Mouse (Mus musculus): ENCODE measurements around the gene 1700067K01Rik. TPM values are rescaled to one million over a fixed set of nuclear protein-coding genes. Genes with fewer than 3 reads are reported as not detected.

1700067K01Rik gene
- polyA plus RNA-seq, 1 experiment = 1.5 TPM

DNA sequence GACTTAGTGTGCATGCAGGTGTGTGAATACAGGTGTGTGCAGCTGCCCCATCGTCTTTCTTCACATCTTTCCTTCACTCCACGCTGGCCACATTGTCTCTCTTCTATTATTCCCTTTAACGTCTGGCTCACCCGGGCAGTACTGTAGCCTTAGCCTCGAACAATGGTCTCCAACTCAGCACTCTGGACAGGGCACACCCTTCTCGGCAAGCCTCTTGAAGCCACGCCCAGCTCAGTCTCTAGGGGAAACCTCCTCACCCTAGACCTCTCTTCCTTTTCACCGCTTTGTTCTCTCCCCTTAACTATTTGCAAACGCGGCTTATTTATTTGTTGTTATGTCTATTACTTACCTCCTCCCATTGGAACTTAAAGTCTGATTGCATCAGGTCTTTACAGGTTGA is 26.1 kb downstream of the 1700067K01Rik start:
- peaks cover 10% of the 10 kb centered on the region for H3K4me1 ChIP-seq (ENCODE audit: control insufficient read depth, insufficient read depth, low read length)
- H3K27ac ChIP-seq (ENCODE audit: insufficient read depth, low read length) = no peak overlapping the region
- no peaks in the 10 kb centered on the region; the same call in 1 of the 2 replicates for H3K9me3 ChIP-seq (replicated peaks; ENCODE audit: control insufficient read depth, insufficient read depth, low read length, poor library complexity, severe bottlenecking)
- peak overlapping the region; percentile 81; the same call in 1 of the 2 replicates for H3K9ac ChIP-seq (ENCODE audit: low read depth, poor library complexity, severe bottlenecking)
- peaks cover 17% of the 10 kb centered on the region for H3K36me3 ChIP-seq (ENCODE audit: control insufficient read depth, insufficient read depth, low read length, poor library complexity, severe bottlenecking)
- peak overlapping the region; percentile 13; the same call in 1 of the 2 replicates for H3K4me3 ChIP-seq (ENCODE audit: low read depth, low read length)
- TF ChIP-seq CTCF (IDR thresholded peaks at IDR 0.05; ENCODE audit: low read depth, low read length) (no peak), EP300 (IDR thresholded peaks at IDR 0.05; ENCODE audit: insufficient read depth, low read depth, low read length) (peak; percentile 65; the same call in 1 of the 2 replicates), POLR2A (IDR thresholded peaks at IDR 0.05; ENCODE audit: insufficient read depth, low read length) (no peak)
- H3K27me3 ChIP-seq (ENCODE audit: control insufficient read depth, insufficient read depth, low read length, poor library complexity, severe bottlenecking) = no peaks in the 10 kb centered on the region

GRCm38 (mm10) chr8:84029272-84029671 is 28.0 kb downstream of the 1700067K01Rik start:
- Histone ChIP-seq H3K27me3 (ENCODE audit: control insufficient read depth, insufficient read depth, low read length, poor library complexity, severe bottlenecking) (no peaks in the 10 kb centered on the region), H3K4me3 (ENCODE audit: low read depth, low read length) (no peak overlapping the region)

DNA sequence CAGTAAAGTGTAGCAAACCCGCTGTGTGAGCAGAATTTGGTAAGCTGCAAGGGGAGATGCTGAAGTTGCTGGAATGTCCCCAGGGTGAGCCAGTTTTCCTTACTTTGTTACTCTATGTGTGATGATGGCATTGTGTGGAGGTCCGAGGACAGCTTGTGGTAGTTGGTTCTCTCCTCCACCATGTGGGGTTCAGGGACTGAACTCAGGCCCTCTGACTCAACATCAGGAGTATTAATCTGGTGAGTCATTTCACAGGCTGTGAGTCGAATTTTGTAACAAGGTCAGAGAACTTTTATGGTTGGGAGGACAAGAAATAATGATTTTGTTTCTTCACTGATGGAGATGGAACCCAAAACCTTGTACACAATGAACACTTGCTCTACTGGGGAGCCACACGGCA is 31.5 kb downstream of the 1700067K01Rik start:
- H3K36me3 ChIP-seq (ENCODE audit: control insufficient read depth, insufficient read depth, low read length, poor library complexity, severe bottlenecking) = peaks cover 16% of the 10 kb centered on the region
- no peak overlapping the region for H3K4me3 ChIP-seq (ENCODE audit: low read depth, low read length)
- no peak overlapping the region for H3K27ac ChIP-seq (ENCODE audit: insufficient read depth, low read length)
- no peak overlapping the region for H3K9ac ChIP-seq (ENCODE audit: low read depth, poor library complexity, severe bottlenecking)
- TF ChIP-seq CTCF (IDR thresholded peaks at IDR 0.05; ENCODE audit: low read depth, low read length) (no peak), EP300 (IDR thresholded peaks at IDR 0.05; ENCODE audit: insufficient read depth, low read depth, low read length) (no peak), POLR2A (IDR thresholded peaks at IDR 0.05; ENCODE audit: insufficient read depth, low read length) (no peak)
- no peaks in the 10 kb centered on the region for H3K27me3 ChIP-seq (ENCODE audit: control insufficient read depth, insufficient read depth, low read length, poor library complexity, severe bottlenecking)
- H3K4me1 ChIP-seq (ENCODE audit: control insufficient read depth, insufficient read depth, low read length) = no peaks in the 10 kb centered on the region
- H3K9me3 ChIP-seq (replicated peaks; ENCODE audit: control insufficient read depth, insufficient read depth, low read length, poor library complexity, severe bottlenecking) = no peaks in the 10 kb centered on the region; the same call in 1 of the 2 replicates

More at GRCm38 (mm10) chr8:84029272-84029671, 28.0 kb downstream of the 1700067K01Rik start:
- H3K4me1 ChIP-seq (ENCODE audit: control insufficient read depth, insufficient read depth, low read length) = peaks cover 4% of the 10 kb centered on the region
- no peak for TF ChIP-seq POLR2A (IDR thresholded peaks at IDR 0.05; ENCODE audit: insufficient read depth, low read length)
- TF ChIP-seq CTCF (IDR thresholded peaks at IDR 0.05; ENCODE audit: low read depth, low read length) = no peak
- TF ChIP-seq EP300 (IDR thresholded peaks at IDR 0.05; ENCODE audit: insufficient read depth, low read depth, low read length) = no peak
- H3K9ac ChIP-seq (ENCODE audit: low read depth, poor library complexity, severe bottlenecking) = no peak overlapping the region
- no peaks in the 10 kb centered on the region; the same call in 1 of the 2 replicates for H3K9me3 ChIP-seq (replicated peaks; ENCODE audit: control insufficient read depth, insufficient read depth, low read length, poor library complexity, severe bottlenecking)
- H3K27ac ChIP-seq (ENCODE audit: insufficient read depth, low read length) = no peak overlapping the region
- peaks cover 17% of the 10 kb centered on the region for H3K36me3 ChIP-seq (ENCODE audit: control insufficient read depth, insufficient read depth, low read length, poor library complexity, severe bottlenecking)

GRCm38 (mm10) chr8:84038015-84038414 is 36.7 kb downstream of the 1700067K01Rik start:
- Histone ChIP-seq H3K36me3 (ENCODE audit: control insufficient read depth, insufficient read depth, low read length, poor library complexity, severe bottlenecking) (no peaks in the 10 kb centered on the region), H3K4me3 (ENCODE audit: low read depth, low read length) (no peak overlapping the region), H3K27ac (ENCODE audit: insufficient read depth, low read length) (no peak overlapping the region), H3K27me3 (ENCODE audit: control insufficient read depth, insufficient read depth, low read length, poor library complexity, severe bottlenecking) (no peaks in the 10 kb centered on the region), H3K9ac (ENCODE audit: low read depth, poor library complexity, severe bottlenecking) (no peak overlapping the region), H3K9me3 (replicated peaks; ENCODE audit: control insufficient read depth, insufficient read depth, low read length, poor library complexity, severe bottlenecking) (no peaks in the 10 kb centered on the region), H3K4me1 (ENCODE audit: control insufficient read depth, insufficient read depth, low read length) (no peaks in the 10 kb centered on the region)
- no peak for TF ChIP-seq POLR2A (IDR thresholded peaks at IDR 0.05; ENCODE audit: insufficient read depth, low read length)
- no peak for TF ChIP-seq CTCF (IDR thresholded peaks at IDR 0.05; ENCODE audit: low read depth, low read length)
- no peak for TF ChIP-seq EP300 (IDR thresholded peaks at IDR 0.05; ENCODE audit: insufficient read depth, low read depth, low read length)

DNA sequence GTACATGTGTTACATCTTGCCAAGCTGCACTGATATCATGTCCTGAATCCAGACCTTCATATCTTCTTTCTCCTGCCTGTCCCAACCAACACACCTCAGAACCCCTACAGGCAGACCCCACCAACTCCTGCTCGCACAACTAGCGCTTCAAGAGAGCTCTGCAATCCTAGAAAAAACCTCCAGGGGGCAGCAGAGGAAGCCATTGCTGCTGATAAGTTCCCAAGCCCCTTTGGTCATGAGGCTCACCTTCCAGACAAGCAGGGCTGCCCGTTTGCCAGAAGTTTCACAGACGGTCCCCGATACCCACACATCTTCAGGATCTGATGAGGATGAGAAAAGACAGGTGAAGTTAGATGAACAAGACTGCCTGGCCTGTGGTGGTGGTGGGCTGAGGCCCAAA is 37.7 kb downstream of the 1700067K01Rik start:
- no peak overlapping the region for H3K9ac ChIP-seq (ENCODE audit: low read depth, poor library complexity, severe bottlenecking)
- TF ChIP-seq CTCF (IDR thresholded peaks at IDR 0.05; ENCODE audit: low read depth, low read length) = peak; percentile 80
- no peak for TF ChIP-seq EP300 (IDR thresholded peaks at IDR 0.05; ENCODE audit: insufficient read depth, low read depth, low read length)
- no peaks in the 10 kb centered on the region for H3K36me3 ChIP-seq (ENCODE audit: control insufficient read depth, insufficient read depth, low read length, poor library complexity, severe bottlenecking)
- no peak overlapping the region for H3K27ac ChIP-seq (ENCODE audit: insufficient read depth, low read length)
- no peaks in the 10 kb centered on the region for H3K4me1 ChIP-seq (ENCODE audit: control insufficient read depth, insufficient read depth, low read length)
- no peaks in the 10 kb centered on the region for H3K27me3 ChIP-seq (ENCODE audit: control insufficient read depth, insufficient read depth, low read length, poor library complexity, severe bottlenecking)
- H3K4me3 ChIP-seq (ENCODE audit: low read depth, low read length) = no peak overlapping the region
- no peaks in the 10 kb centered on the region for H3K9me3 ChIP-seq (replicated peaks; ENCODE audit: control insufficient read depth, insufficient read depth, low read length, poor library complexity, severe bottlenecking)

- H3K4me3 ChIP-seq (ENCODE audit: low read depth, low read length) = peak within 1 kb of the TSS; percentile 44
- H3K36me3 ChIP-seq (ENCODE audit: control insufficient read depth, insufficient read depth, low read length, poor library complexity, severe bottlenecking) = no peaks in the 10 kb centered on the region
- TF ChIP-seq CTCF (IDR thresholded peaks at IDR 0.05; ENCODE audit: low read depth, low read length) = peak; percentile 50
- TF ChIP-seq POLR2A (IDR thresholded peaks at IDR 0.05; ENCODE audit: insufficient read depth, low read length) = no peak
- peak within 1 kb of the TSS; percentile 26 for H3K9ac ChIP-seq (ENCODE audit: low read depth, poor library complexity, severe bottlenecking)
- no peak within 1 kb of the TSS for H3K27ac ChIP-seq (ENCODE audit: insufficient read depth, low read length)
- H3K27me3 ChIP-seq (ENCODE audit: control insufficient read depth, insufficient read depth, low read length, poor library complexity, severe bottlenecking) = no peaks in the 10 kb centered on the region
- H3K9me3 ChIP-seq (replicated peaks; ENCODE audit: control insufficient read depth, insufficient read depth, low read length, poor library complexity, severe bottlenecking) = no peaks in the 10 kb centered on the region
- no peaks in the 10 kb centered on the region for H3K4me1 ChIP-seq (ENCODE audit: control insufficient read depth, insufficient read depth, low read length)
Measured at GRCm38 (mm10) chr8:84042066-84042947, 41.0 kb downstream of the 1700067K01Rik start, which contains the start of gene Il27ra. Gene Il27ra (minus strand): TSS chr8:84042589.
